Mouse (Mus musculus) E14TG2a.4 (cell line): ENCODE measurements around the gene Exoc4.

Experiments used
- CTCF ChIP-seq: conservative IDR thresholded peaks from 2 replicates; pipeline ENCODE4 v1.5.1; 2014; ENCODE audit warnings: low read length
- POU5F1 ChIP-seq: IDR thresholded peaks from 2 replicates; pipeline ENCODE4 v1.6.1; 2014; ENCODE audit warnings: low read length, borderline replicate concordance

DNA sequence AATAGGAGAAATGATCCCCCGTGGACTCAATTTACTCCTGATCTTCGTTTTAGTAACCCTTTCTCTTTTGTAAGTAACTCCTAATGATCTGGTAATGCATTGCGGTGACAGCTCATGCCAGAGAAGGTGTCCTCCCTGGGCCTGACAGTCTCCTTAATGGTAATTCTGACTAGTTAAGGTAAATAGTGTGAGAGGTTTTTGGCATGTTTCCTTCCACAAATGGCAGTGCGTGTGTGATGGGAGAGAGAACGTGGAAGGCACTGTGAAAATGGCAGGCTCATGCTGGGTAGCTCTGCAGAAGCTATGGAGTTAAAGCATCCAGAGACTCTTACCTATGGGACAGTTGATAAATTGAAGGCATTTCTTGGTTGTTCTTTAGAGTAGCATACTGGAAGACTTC lies 15.1 kb downstream of the Exoc4 start:
- no peak for TF ChIP-seq CTCF
- no peak for TF ChIP-seq POU5F1
